In the genomic region with DNA sequence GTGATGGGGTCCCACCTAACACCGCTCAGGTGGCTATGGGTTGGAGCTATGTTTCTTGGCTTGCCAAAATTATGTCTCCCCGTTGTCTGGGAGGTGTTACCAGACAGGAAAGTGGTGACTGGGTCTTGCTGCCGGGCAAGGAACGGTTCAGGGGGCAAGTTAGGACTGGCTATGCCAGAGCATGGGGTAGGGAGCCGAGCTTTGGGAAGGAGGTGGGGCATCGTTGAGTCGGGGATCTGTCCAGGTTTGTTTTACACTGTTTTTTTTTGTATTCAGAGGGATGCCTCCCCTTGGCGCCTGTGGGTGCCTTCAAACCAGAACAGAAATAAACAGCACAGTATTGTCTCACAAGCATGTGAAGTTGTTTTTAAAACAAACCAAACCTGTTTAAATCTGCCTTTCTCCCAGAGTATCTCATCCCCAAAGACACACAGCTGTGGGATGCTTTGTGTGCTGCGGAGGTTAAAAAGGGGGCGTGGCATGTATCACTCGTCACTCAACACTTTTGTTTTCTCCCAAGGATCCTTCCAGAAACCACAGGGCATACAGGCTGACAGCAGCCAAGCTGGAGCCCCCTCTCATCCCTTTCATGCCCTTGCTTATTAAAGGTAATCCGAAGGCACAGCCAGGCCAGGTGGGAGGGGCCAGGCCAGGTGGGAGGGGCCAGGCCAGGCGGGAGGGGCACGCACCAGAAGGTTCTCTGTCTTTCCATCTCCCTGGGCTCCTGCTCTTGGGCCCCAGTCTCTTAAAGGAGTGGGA, we compare ENCODE assay signal across 9 mouse cellular contexts. TPM values are rescaled to one million over a fixed set of nuclear protein-coding genes. Genes with fewer than 3 reads are reported as not detected.
DNase-seq lines count a peak whose midpoint lies in the region; ATAC-seq and TF ChIP-seq lines count a peak whose summit lies in the region.
"Had no signal": no experiment of that assay in that cellular context is flagged by ENCODE, and none has a peak within 500 bp of the region (broad histone marks: within the 10 kb centered on the region; RNA-seq: fewer than 3 reads in every experiment).

No protein-coding gene starts in this region.

- no peak for ATAC-seq in forebrain, embryonic 15.5 days (replicated peaks)
- ATAC-seq in limb, embryonic 13.5 days (ENCODE audit: low FRiP score, low read depth), result peak; percentile 49; the same call in 1 of the 2 replicates

- TF ChIP-seq RAD21 in MEL (IDR thresholded peaks at IDR 0.05; ENCODE audit: low read depth, low read length), result no peak

- peak overlapping the region; percentile 42 to 46 for H3K4me3 ChIP-seq in MEL (ENCODE audit: control insufficient read depth in 1 of 2, insufficient read depth in 1 of 2, low read depth in 2 of 2, low read length in 2 of 2)
- H3K4me3 ChIP-seq in forebrain, embryonic 15.5 days, result no peak overlapping the region
- no peak overlapping the region for H3K4me3 ChIP-seq in limb, embryonic 13.5 days
- no peak overlapping the region for H3K4me3 ChIP-seq in left cerebral cortex, adult 2 months

- TF ChIP-seq EP300 in MEL (IDR thresholded peaks at IDR 0.05; ENCODE audit: low read depth in 1 of 2, low read length in 2 of 2), result no peak

- DNase-seq in heart, adult 8-10 months (ENCODE audit: low spot score), result peak; percentile 11
- no peak for DNase-seq in heart, adult 11 months
- DNase-seq in MEL (ENCODE audit: low read depth, low spot score), result no peak
- DNase-seq in left cerebral cortex, adult 2 months (ENCODE audit: extremely low spot score in 1 of 2, low spot score in 2 of 2), result no peak
- DNase-seq in frontal cortex, postnatal 36 days (ENCODE audit: low spot score in 2 of 2), result no peak
- DNase-seq in gastrocnemius, postnatal 25 days, result no peak
- DNase-seq: gastrocnemius, postnatal 10 days had no signal

- H3K9ac ChIP-seq in MEL (ENCODE audit: control insufficient read depth, low read depth, low read length, poor library complexity, severe bottlenecking), result no peak overlapping the region
- H3K9ac ChIP-seq in forebrain, embryonic 15.5 days (replicated peaks), result no peak overlapping the region
- H3K9ac ChIP-seq in limb, embryonic 13.5 days, result no peak overlapping the region

- TF ChIP-seq POLR2A in MEL (IDR thresholded peaks at IDR 0.05; ENCODE audit: control insufficient read depth in 1 of 2, insufficient read depth in 1 of 2, low read depth in 1 of 2, low read length in 2 of 2, poor library complexity in 1 of 2), result no peak

- 48% methylated on average over 14 of the region's 14 CpGs for WGBS in forebrain, embryonic 15.5 days
- 47% methylated on average over 14 of the region's 14 CpGs for WGBS in limb, embryonic 13.5 days

- no peaks in the 10 kb centered on the region for H3K79me2 ChIP-seq in MEL (ENCODE audit: control insufficient read depth, insufficient read depth, low read length, poor library complexity)

- H3K36me3 ChIP-seq in MEL (ENCODE audit: control insufficient read depth in 1 of 2, insufficient read depth in 2 of 2, low read length in 2 of 2), result no peaks in the 10 kb centered on the region
- H3K36me3 ChIP-seq in forebrain, embryonic 15.5 days, result no peaks in the 10 kb centered on the region
- H3K36me3 ChIP-seq in limb, embryonic 13.5 days, result no peaks in the 10 kb centered on the region

- intact Hi-C loops in left cerebral cortex, adult 2 months (cut with DNase I), result no loop called here

- H3K4me2 ChIP-seq in forebrain, embryonic 15.5 days (replicated peaks), result 0 out of 2 replicates have a peak overlapping the region, but pooled peaks have one; percentile 1
- peak overlapping the region; percentile 41 for H3K4me2 ChIP-seq in limb, embryonic 13.5 days (replicated peaks)

- peaks cover 0 to 2% of the 10 kb centered on the region in 2 experiments; a peak in 3 of 4 replicates for H3K27me3 ChIP-seq in MEL (ENCODE audit: control insufficient read depth in 1 of 2, insufficient read depth in 2 of 2, low read length in 2 of 2)
- H3K27me3 ChIP-seq in forebrain, embryonic 15.5 days, result no peaks in the 10 kb centered on the region
- no peaks in the 10 kb centered on the region for H3K27me3 ChIP-seq in limb, embryonic 13.5 days

- no peak overlapping the region for H3K27ac ChIP-seq in MEL (ENCODE audit: control insufficient read depth, low read depth, low read length)
- H3K27ac ChIP-seq in forebrain, embryonic 15.5 days (replicated peaks), result no peak overlapping the region
- H3K27ac ChIP-seq in limb, embryonic 13.5 days, result no peak overlapping the region
- H3K27ac ChIP-seq in left cerebral cortex, adult 2 months, result no peak overlapping the region

- no peaks in the 10 kb centered on the region for H3K4me1 ChIP-seq in MEL (ENCODE audit: control insufficient read depth in 1 of 2, insufficient read depth in 2 of 2, low read length in 2 of 2)
- H3K4me1 ChIP-seq in forebrain, embryonic 15.5 days, result peaks cover 5% of the 10 kb centered on the region
- H3K4me1 ChIP-seq in limb, embryonic 13.5 days, result peaks cover 50% of the 10 kb centered on the region

- TF ChIP-seq CTCF in MEL (IDR thresholded peaks at IDR 0.05 in 2 of 3, conservative IDR thresholded peaks at IDR 0.05 in 1 of 3; ENCODE audit: control insufficient read depth in 1 of 3, insufficient read depth in 1 of 3, low read depth in 2 of 3, low read length in 3 of 3, poor library complexity in 1 of 3, severe bottlenecking in 1 of 3), result no peak
- no peak for TF ChIP-seq CTCF in left cerebral cortex, adult 2 months (IDR thresholded peaks at IDR 0.05)

- no peaks in the 10 kb centered on the region for H3K9me3 ChIP-seq in MEL (replicated peaks; ENCODE audit: insufficient read depth, low read length)
- H3K9me3 ChIP-seq in forebrain, embryonic 15.5 days, result no peaks in the 10 kb centered on the region
- H3K9me3 ChIP-seq in limb, embryonic 13.5 days, result no peaks in the 10 kb centered on the region

TF ChIP-seq in MEL, 35 proteins besides CTCF, POLR2A, EP300 and RAD21:
- no peak for TF ChIP-seq ZC3H11A (IDR thresholded peaks at IDR 0.05; ENCODE audit: low read depth, low read length)

RNA-seq across cellular contexts. Expression of a gene that starts 43.5 kb away (rescaled TPM):
- total RNA-seq in heart, adult 8-10 months (2022), result 100 to 1,000 TPM; 281 to 324 (median 299) TPM
- total RNA-seq in MEL (2012; rRNA removed), result 7.4 and 7.7 TPM in 2 replicates
- 1 to 10 TPM in 1 of 2 experiments, not detected in 1; 9.6 TPM for polyA plus RNA-seq in MEL (2012; ENCODE audit: insufficient read depth in 1 of 2, insufficient read length in 2 of 2, low read depth in 1 of 2, low replicate concordance in 2 of 2, missing spikeins in 1 of 2)
- polyA plus RNA-seq in forebrain, embryonic 15.5 days (2015; fragmentation: Nextera tagmentation; extraction: Ambion mirVana), result 3.9 and 4.7 TPM in 2 replicates
- 11.8 and 15.5 TPM in 2 replicates for polyA plus RNA-seq in limb, embryonic 13.5 days (2015; fragmentation: Nextera tagmentation; extraction: Ambion mirVana)
- total RNA-seq in left cerebral cortex, adult 2 months (2021), result 10 to 100 TPM in 1 of 2 experiments, 1 to 10 TPM in 1; 9.8 to 10.8 TPM
- 100 to 1,000 TPM; 311 to 336 TPM for total RNA-seq in gastrocnemius, postnatal 25 days (2021)

Comparison
In these comparisons a context has a peak if more than half of its experiments do, and no peak if none do; other contexts are left out.
1. H3K4me3 ChIP-seq: peak in MEL (2 of 2); none in forebrain, embryonic 15.5 days (single experiment), limb, embryonic 13.5 days (single experiment) and left cerebral cortex, adult 2 months (single experiment).
2. RNA of a gene that starts 43.5 kb away (total RNA-seq): 311 to 336 TPM in gastrocnemius, postnatal 25 days and 281 to 324 TPM in heart, adult 8-10 months; 9.8 to 10.8 TPM in left cerebral cortex, adult 2 months and 7.4 to 7.7 TPM in MEL; every median in the first group is over 10 times any median in the second.